Mouse (Mus musculus) adrenal gland, adult 8-10 months (tissue): ENCODE measurements at regions not wholly inside any gene's neighbourhood (a gene's known extent, or its start where the extent isn't known, plus 50 kb on each side); places are given as distances from the start of the nearest gene placed in this dataset.
"Not testable (repeated sequence)": the region's sequence is repeated elsewhere in the genome, so short reads cannot be mapped to it uniquely, and the experiment has no call there.

Experiments used
- DNase-seq: peaks from one replicate; pipeline ENCODE4 v3.0.0; 2022

DNA sequence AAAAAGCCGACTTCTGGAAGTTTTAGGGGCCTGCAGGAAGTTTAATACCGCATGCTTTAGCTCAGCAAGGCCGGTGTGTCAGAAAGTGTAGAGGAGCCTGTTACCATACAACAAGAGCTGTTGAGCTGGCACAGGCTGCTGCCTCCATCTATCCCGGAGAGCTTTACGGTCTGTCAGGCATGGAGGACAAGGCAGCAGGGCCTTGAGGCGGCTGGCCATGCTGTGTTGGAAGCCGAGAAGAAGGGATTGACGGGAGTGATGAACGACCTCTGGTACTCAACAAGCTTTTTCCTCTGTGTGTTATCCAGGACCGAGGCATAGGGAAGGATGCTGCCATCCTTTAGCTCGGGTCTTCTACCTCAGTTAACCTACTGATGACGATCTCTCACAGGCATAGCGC lies 146.8 kb upstream of the Mocs1 start:
- DNase-seq, result no peak

- no peak for DNase-seq
Observed at GRCm38 (mm10) chr17:49282498-49282897, 145.7 kb upstream of the Mocs1 start.

GRCm38 (mm10) chr17:49283491-49283890 lies 144.7 kb upstream of the Mocs1 start:
- no peak for DNase-seq

- no peak for DNase-seq
Observed at GRCm38 (mm10) chr17:49291636-49292035, 136.5 kb upstream of the Mocs1 start.

- no peak for DNase-seq
Observed at GRCm38 (mm10) chr17:49304461-49304860, 123.7 kb upstream of the Mocs1 start.

DNA sequence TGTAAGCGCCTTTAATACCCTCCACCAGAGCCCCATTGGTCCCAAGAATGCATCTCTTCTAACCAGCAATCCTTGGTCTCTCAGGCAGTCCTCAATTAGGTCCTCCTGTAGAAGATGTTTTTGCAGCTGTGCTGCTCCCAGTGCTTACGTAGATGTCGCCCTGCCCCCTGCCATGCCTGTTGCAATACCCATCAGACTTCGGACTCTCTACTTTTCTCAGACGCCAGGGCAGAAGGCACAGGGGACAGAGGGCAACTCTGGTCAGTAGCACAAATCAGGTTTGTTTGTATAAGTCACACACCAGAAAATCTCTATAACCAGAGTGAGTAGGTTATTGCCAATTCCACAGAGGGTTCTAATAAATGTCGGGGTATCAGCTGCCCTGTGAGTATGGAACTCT lies 123.0 kb upstream of the Mocs1 start:
- DNase-seq, result no peak

DNA sequence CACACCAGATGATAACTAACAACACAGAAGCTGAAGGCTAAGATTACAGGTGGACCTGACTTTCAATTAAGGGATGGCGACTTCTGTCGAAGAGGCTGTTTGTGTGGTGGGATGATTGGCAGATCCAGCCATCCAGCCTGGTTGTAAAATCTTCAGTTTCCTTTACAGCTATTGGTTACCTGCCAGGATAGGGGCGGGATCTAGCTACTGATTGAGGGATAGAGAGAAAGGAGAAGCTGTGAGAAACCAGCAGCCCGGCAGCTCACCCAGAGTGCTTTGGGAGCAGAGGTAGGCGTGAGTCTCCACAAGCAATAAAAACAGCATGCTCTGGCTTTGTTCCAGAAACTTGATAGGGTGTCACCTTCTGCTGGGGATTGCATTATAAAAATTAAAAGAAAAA lies 119.1 kb upstream of the Mocs1 start:
- peak; percentile 6 for DNase-seq

DNA sequence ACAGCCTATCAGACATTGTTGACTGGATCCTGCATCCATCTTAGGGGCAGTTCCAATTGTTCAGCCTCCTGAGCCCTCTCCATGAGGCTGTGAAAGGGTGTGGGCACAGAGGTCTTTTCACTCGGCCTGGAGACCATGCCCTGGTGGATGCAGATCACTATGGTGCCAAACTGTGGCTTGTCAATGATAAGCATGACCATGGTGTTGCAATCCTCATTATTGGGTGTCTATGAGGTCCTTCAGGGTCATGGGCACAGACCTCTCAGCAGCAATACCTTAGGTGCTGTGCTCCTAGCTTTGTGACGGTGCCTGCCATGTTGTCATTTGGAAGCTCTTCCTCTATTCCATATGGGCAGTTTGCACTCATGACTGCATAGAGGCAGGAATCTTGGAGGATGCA lies 114.0 kb upstream of the Mocs1 start:
- no peak for DNase-seq

DNA sequence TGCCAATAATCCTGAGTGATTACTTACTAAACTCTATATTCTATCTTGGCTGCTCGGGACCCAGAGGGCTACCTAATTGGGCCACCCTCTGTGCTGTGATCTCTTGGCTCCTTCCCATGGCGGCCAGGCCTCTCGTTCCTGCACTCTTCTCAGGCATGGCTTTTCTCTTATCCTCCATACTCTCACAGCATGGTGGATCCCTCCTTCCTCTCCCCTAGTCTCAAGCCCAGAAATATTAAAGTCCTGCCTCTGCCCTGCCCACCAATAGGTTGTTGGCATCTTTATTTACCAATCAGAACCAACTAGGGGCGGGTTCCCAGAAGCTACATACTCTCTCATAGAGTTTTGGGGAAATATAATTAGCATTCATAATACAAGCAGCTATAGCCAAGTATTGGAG lies 100.6 kb upstream of the Mocs1 start:
- no peak for DNase-seq

DNA sequence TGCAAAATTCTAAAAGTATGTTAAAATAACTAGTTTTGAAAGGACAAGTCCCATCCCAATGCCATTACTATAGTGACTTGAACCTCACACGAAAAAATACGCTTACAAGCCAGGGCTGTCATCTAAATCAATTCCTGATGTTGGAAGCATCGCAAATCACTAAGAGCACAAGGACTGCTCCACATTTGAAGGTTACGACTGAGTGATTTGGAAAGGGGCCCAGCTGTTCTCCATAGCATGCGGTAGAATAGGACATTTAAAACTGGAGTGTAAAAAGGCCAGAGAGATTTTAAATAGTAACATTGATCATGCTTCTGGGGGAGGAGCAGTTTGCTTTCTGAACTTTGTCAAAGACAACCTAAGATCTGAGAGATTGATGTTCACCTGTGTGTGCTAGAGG lies 92.8 kb upstream of the Mocs1 start:
- peak; percentile 64 for DNase-seq

DNA sequence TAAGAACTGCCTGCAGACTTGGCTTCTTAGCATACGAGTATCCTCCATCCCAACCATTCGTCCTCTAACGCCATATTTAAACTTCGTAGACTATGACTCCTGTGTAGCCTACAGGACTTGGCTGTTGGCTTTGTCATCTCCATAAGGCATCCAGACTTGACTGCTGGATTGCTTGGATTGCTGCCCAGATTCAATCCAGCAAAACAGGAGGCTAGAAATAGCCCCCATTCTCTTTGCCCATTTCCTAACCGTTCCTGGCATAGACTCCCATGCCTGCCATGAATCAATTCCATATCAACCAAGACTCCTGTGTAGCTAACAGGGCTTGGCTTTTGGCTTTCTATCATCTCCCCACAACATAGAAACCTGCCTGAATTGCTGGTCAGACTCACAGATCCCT lies 90.3 kb upstream of the Mocs1 start:
- DNase-seq, result no peak

DNA sequence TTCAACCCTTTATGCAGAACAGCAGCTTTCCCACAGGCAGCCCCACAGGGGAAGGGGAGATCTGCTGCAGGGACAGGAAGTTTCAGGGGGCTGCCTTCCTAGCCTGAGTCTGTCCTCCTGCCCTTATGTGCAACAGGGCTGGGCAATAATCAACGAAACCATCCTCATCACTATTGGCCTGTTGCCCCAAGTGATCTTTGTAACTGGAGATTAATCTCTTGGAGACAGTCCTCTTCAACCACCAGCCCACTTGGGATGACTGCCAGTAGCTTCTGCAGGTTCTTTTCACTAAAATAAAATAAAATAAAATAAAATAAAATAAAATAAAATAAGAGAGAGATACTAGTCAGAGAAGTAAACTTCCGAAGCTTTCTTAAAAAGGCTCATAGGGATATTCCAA lies 85.5 kb upstream of the Mocs1 start:
- no peak for DNase-seq

DNA sequence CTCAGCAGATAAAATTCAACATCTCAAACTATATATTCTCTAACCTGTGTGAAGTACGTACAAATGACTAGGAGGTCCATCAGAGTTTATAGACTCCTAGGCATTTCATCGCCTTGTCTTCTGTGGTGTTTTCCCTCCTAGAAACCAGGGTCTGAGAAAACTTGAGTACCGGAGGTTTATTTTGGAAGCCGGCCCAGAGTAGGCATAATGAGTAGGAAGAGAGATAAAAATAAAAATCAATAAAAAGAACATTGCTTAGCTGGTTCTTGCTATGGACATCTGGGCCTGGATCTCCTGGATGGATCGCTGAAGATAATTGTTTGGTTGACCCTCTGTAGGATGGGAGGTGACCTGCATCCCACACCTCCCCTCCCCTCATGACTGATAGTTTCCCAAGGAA lies 81.5 kb upstream of the Mocs1 start:
- DNase-seq, result no peak

- no peak for DNase-seq
Observed at GRCm38 (mm10) chr17:49349328-49349727, 78.8 kb upstream of the Mocs1 start.

DNA sequence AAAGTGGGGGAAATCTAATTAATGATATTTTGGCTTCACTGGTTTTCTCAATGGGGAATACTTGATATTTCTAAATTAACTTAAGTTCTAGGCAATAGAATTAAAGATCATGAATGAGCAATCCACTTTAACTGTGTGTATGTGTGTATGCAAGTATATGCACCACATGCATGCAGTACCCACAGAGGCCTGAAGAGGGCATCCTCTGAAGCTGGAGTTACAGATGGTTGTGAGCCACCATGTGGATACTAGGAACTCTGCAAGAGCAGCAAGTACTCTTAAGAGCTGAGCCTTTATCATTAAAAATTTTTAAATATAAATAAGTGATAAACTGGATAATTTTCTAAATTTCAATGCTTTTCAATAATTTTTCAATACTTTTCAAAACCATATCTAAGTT lies 69.0 kb upstream of the Mocs1 start:
- no peak for DNase-seq

DNA sequence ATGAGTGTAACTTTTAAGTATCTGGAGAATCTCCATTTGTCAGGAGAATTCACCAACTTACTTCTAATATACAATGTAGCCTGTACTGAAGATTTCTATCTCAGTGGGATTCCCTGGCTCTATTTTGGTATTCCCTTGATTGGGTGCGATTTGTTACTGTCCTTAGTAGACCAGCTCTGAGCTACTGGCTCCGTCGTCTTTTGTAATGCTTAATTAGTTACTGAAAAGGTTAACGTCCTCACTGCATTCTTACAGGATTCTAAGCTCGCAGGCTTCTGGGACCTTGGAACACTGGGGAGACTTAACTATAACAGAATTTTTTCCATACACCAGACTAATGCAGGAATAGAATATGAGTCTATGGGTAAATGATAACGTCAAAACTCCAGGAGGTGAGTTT lies 67.9 kb upstream of the Mocs1 start:
- DNase-seq, result not testable (repeated sequence)

DNA sequence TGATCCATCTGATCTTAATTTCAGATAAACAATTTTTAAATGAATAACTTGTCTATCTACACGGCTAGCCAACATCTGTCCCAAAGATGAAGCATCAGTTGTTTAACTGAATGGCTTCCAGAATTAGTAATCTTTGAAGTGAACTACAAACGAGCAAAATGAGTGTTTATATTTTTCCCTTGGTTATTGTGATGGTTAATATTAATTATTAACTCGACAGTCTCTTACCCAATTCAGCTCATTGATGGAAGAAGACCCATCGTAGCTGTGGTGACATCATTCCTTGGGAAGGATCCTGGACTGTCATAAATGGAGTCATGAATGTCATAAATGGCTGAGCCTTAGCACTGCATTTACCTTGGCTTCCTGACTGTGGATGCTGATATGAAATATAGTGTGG lies 60.4 kb upstream of the Mocs1 start:
- no peak for DNase-seq

DNA sequence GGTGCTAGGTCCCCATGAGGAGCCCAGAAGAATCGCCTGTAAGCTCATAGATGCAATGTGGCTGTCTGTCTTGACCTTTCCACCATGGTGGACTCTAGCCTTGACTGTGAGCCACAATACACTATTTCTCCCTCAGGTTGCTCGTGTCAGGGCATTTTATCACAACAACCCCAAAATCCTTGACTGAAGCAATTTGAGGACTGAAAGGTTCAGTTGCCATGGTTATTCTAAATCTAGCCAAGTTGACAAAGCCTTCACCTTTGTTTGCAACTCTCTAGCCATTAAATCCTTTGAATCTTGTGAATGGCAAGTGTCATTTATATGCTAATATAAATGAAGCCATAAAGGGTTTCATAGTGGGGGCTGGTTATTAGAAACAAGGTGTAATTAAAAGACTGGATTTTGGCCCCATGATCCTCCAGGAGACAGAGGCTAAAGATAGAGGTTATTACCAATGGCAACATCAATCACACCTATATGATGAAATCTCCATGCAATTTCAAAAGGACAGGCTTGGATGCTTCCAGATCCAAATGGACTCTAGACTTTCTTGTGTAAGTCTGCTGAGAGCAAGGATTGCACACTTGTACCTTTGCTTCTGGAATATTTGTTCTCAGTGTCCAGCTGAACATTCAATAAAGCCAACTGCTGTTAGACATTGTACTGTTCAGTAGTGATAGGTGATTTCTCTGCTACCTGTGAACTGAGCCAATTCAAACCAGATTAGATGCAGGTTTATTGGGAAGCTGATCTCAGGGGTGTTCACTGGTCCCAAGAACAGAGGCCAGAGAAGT lies 59.5 kb upstream of the Mocs1 start:
- DNase-seq, result no peak

- DNase-seq, result peak; percentile 27
Observed at GRCm38 (mm10) chr17:49377626-49378025, 50.5 kb upstream of the Mocs1 start.
